ENCODE assay signal across 8 mouse cellular contexts in the genomic region with DNA sequence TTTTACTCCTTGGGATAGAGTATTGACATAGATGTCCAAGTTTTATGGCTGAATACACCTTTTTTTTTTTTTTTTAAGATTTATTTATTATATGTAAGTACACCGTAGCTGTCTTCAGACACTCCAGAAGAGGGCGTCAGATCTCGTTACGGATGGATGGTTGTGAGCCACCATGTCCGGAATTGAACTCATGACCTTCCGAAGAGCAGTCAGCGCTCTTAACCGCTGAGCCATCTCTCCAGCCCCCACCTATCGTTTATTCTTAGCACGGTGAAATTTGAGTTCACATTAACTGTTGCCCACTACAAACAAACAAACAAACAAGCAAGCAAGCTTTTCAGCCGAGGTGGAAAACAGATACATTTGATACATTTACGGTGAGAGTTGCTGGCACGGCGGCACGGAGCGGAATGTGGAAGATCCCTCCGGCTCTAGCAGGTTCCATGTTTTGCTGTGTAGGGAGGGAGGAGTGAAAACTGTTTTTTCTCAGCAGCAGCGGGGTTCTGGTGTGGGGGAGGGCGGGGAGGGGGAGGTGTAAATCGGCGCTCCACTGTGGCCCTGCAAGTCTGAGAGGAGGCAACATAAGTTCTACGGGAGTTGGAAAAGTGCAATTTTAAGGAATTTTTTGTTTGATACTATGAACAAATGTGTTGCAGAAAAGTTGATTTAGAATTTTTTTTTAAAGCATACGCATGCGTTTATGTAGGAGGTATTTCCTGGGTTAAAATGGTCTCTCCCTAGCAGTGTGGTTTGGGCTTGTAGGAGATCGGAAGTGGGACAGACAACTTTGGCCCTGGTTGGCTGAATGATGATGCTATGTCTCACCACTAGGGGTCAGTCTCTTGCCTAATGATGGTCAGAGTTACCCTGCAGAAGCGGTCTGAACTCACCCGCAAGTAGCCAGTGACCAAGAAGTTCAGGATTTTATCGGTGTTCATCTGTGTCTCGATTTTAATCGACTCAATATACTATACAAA. TPM values are rescaled to one million over a fixed set of nuclear protein-coding genes. Genes with fewer than 3 reads are reported as not detected.
DNase-seq lines count a peak whose midpoint lies in the region; ATAC-seq and TF ChIP-seq lines count a peak whose summit lies in the region.

No protein-coding gene starts in this region.

- 5% methylated on average over 30 of the region's 30 CpGs for WGBS in forebrain, embryonic 12.5 days
- under 1% methylated on average over 30 of the region's 30 CpGs for WGBS in heart, postnatal 0 days
- 1% methylated on average over 30 of the region's 30 CpGs for WGBS in liver, embryonic 16.5 days (ENCODE audit: insufficient replicate concordance)
- 3% methylated on average over 30 of the region's 30 CpGs for WGBS in neural tube, embryonic 13.5 days

- H3K4me2 ChIP-seq in forebrain, embryonic 12.5 days, result peak overlapping the region; percentile 52
- H3K4me2 ChIP-seq in heart, postnatal 0 days (ENCODE audit: low read depth, low read length), result peak overlapping the region; percentile 60
- peak overlapping the region; percentile 83 for H3K4me2 ChIP-seq in liver, embryonic 16.5 days (ENCODE audit: low read depth, low read length)
- peak overlapping the region; percentile 53 for H3K4me2 ChIP-seq in neural tube, embryonic 13.5 days

- peak; percentile 97 for DNase-seq in ES-CJ7 (ENCODE audit: low read depth, low spot score)
- peak; percentile 84 for DNase-seq in c-Kit-positive CD71-positive TER-119-positive erythroid progenitor cells, embryonic 14.5 days (ENCODE audit: low spot score)
- DNase-seq in heart, postnatal 0 days (ENCODE audit: low spot score), result peak; percentile 95
- DNase-seq in kidney, postnatal 4 days, result peak; percentile 69 to 81

- 0 out of 2 replicates have a peak, but pooled peaks cover 3% of the 10 kb centered on the region for H3K36me3 ChIP-seq in forebrain, embryonic 12.5 days (replicated peaks)
- no peaks in the 10 kb centered on the region for H3K36me3 ChIP-seq in heart, postnatal 0 days (replicated peaks; ENCODE audit: control insufficient read depth, insufficient read depth, low read length)
- no peaks in the 10 kb centered on the region for H3K36me3 ChIP-seq in liver, embryonic 16.5 days (ENCODE audit: control insufficient read depth, insufficient read depth)
- no peaks in the 10 kb centered on the region for H3K36me3 ChIP-seq in neural tube, embryonic 13.5 days
- H3K36me3 ChIP-seq in testis, adult 2 months (ENCODE audit: control insufficient read depth, insufficient read depth, low read length), result no peaks in the 10 kb centered on the region

- H3K27me3 ChIP-seq in forebrain, embryonic 12.5 days, result no peaks in the 10 kb centered on the region
- no peaks in the 10 kb centered on the region for H3K27me3 ChIP-seq in heart, postnatal 0 days (ENCODE audit: control insufficient read depth, insufficient read depth, low read length)
- H3K27me3 ChIP-seq in liver, embryonic 16.5 days (ENCODE audit: control insufficient read depth, insufficient read depth, low read depth, low read length), result no peaks in the 10 kb centered on the region
- no peaks in the 10 kb centered on the region for H3K27me3 ChIP-seq in neural tube, embryonic 13.5 days
- no peaks in the 10 kb centered on the region for H3K27me3 ChIP-seq in testis, adult 2 months (ENCODE audit: control insufficient read depth, insufficient read depth, low read length)

- H3K4me1 ChIP-seq in forebrain, embryonic 12.5 days, result no peaks in the 10 kb centered on the region
- H3K4me1 ChIP-seq in heart, postnatal 0 days (ENCODE audit: control insufficient read depth, insufficient read depth), result 0 out of 2 replicates have a peak, but pooled peaks cover 8% of the 10 kb centered on the region
- no peaks in the 10 kb centered on the region; the same call in 1 of the 2 replicates for H3K4me1 ChIP-seq in liver, embryonic 16.5 days (ENCODE audit: control insufficient read depth, low read depth, low read length)
- H3K4me1 ChIP-seq in neural tube, embryonic 13.5 days (replicated peaks), result peaks cover 11% of the 10 kb centered on the region
- H3K4me1 ChIP-seq in testis, adult 2 months (ENCODE audit: control insufficient read depth, insufficient read depth, low read length), result peaks cover 7% of the 10 kb centered on the region

- no peaks in the 10 kb centered on the region for H3K9me3 ChIP-seq in forebrain, embryonic 12.5 days
- no peaks in the 10 kb centered on the region for H3K9me3 ChIP-seq in heart, postnatal 0 days (replicated peaks; ENCODE audit: control insufficient read depth, low read length)
- no peaks in the 10 kb centered on the region for H3K9me3 ChIP-seq in liver, embryonic 16.5 days (replicated peaks; ENCODE audit: control insufficient read depth, low read length)
- no peaks in the 10 kb centered on the region for H3K9me3 ChIP-seq in neural tube, embryonic 13.5 days

- no peak for TF ChIP-seq POLR2A in testis, adult 2 months (IDR thresholded peaks at IDR 0.05; ENCODE audit: control insufficient read depth, low read depth, low read length)

- peak; percentile 98 for TF ChIP-seq CTCF in heart, postnatal 0 days (IDR thresholded peaks at IDR 0.05; ENCODE audit: low read depth)
- TF ChIP-seq CTCF in testis, adult 2 months (IDR thresholded peaks at IDR 0.05; ENCODE audit: control insufficient read depth, insufficient read depth, insufficient replicate concordance, low read depth, low read length), result peak; percentile 70; the same call in 1 of the 2 replicates

- H3K4me3 ChIP-seq in forebrain, embryonic 12.5 days (replicated peaks), result peak overlapping the region; percentile 34
- peak overlapping the region; percentile 50 for H3K4me3 ChIP-seq in heart, postnatal 0 days (ENCODE audit: low read depth, low read length)
- peak overlapping the region; percentile 66 for H3K4me3 ChIP-seq in liver, embryonic 16.5 days (ENCODE audit: low read depth, low read length)
- peak overlapping the region; percentile 33 for H3K4me3 ChIP-seq in neural tube, embryonic 13.5 days
- peak overlapping the region; percentile 74 for H3K4me3 ChIP-seq in testis, adult 2 months (ENCODE audit: control insufficient read depth, low read depth, low read length)

- peak; percentile 84 for ATAC-seq in forebrain, embryonic 12.5 days (ENCODE audit: low FRiP score)
- ATAC-seq in heart, postnatal 0 days (ENCODE audit: insufficient read depth, low read depth), result peak; percentile 91
- peak; percentile 86 for ATAC-seq in liver, embryonic 16.5 days (ENCODE audit: low read depth)
- ATAC-seq in neural tube, embryonic 13.5 days (ENCODE audit: low read depth), result peak; percentile 87

- peak; percentile 52; the same call in 1 of the 2 replicates for TF ChIP-seq EP300 in heart, postnatal 0 days (IDR thresholded peaks at IDR 0.05; ENCODE audit: low read depth)

- H3K27ac ChIP-seq in forebrain, embryonic 12.5 days, result peak overlapping the region; percentile 50; the same call in 1 of the 2 replicates
- peak overlapping the region; percentile 94 for H3K27ac ChIP-seq in heart, postnatal 0 days (ENCODE audit: low read depth)
- peak overlapping the region; percentile 79 for H3K27ac ChIP-seq in liver, embryonic 16.5 days (ENCODE audit: low read length)
- H3K27ac ChIP-seq in neural tube, embryonic 13.5 days (replicated peaks), result peak overlapping the region; percentile 49
- peak overlapping the region; percentile 80 for H3K27ac ChIP-seq in testis, adult 2 months (ENCODE audit: control insufficient read depth, insufficient read depth, low read depth, low read length)

- H3K9ac ChIP-seq in forebrain, embryonic 12.5 days, result peak overlapping the region; percentile 38
- H3K9ac ChIP-seq in heart, postnatal 0 days (replicated peaks; ENCODE audit: low read depth, low read length), result peak overlapping the region; percentile 40
- peak overlapping the region; percentile 64 for H3K9ac ChIP-seq in liver, embryonic 16.5 days (ENCODE audit: low read depth, low read length)
- peak overlapping the region; percentile 54; the same call in 1 of the 2 replicates for H3K9ac ChIP-seq in neural tube, embryonic 13.5 days

RNA-seq across cellular contexts. Expression of gene Skil, which starts 37.9 kb away (rescaled TPM):
- polyA plus RNA-seq in forebrain, embryonic 12.5 days (2016; fragmentation: Nextera tagmentation; extraction: Ambion mirVana), result 40.1 and 40.2 TPM in 2 replicates
- 13.1 and 17.9 TPM in 2 replicates for total RNA-seq in heart, postnatal 0 days (2014; rRNA removed; ENCODE audit: low replicate concordance)
- 10.7 and 10.9 TPM in 2 replicates for polyA plus RNA-seq in heart, postnatal 0 days (2015; fragmentation: Nextera tagmentation; extraction: Ambion mirVana)
- 4.2 and 5.6 TPM in 2 replicates for polyA plus RNA-seq in liver, embryonic 16.5 days (2015; fragmentation: Nextera tagmentation; extraction: Ambion mirVana)
- polyA plus RNA-seq in neural tube, embryonic 13.5 days (2015; fragmentation: Nextera tagmentation; extraction: Ambion mirVana), result 29.9 and 35.3 TPM in 2 replicates
- 3.5 and 3.7 TPM in 2 replicates for polyA plus RNA-seq in testis, adult 2 months (2012; rRNA removed)

Comparison
In these comparisons a context has a peak if more than half of its experiments do, and no peak if none do; other contexts are left out.
1. Peak in every context shown above with its lines: DNase-seq, ATAC-seq, H3K4me3 ChIP-seq and H3K27ac ChIP-seq.